Mouse (Mus musculus): ENCODE measurements around the gene Sec24c.
A peak's percentile ranks its signal among the peaks of the same experiment; 100 is the strongest.
"Not testable (repeated sequence)": the region's sequence is repeated elsewhere in the genome, so short reads cannot be mapped to it uniquely, and the experiment has no call there.

The Sec24c gene

GRCm38 (mm10) chr14:20674064-20674833, at the start of gene Sec24c:
Sec24c (plus strand) TSS chr14:20674308.
- DNase-seq (ENCODE audit: low spot score), result peak; percentile 98

GRCm38 (mm10) chr14:20626447-20626846, 47.7 kb upstream of the Sec24c start:
- DNase-seq (ENCODE audit: low spot score), result no peak

GRCm38 (mm10) chr14:20626971-20627370, 47.1 kb upstream of the Sec24c start:
- DNase-seq (ENCODE audit: low spot score), result no peak

- peak; percentile 65 for DNase-seq (ENCODE audit: low spot score)
These were observed 42.9 kb upstream of the Sec24c start for GRCm38 (mm10) chr14:20631253-20631652.

- peak; percentile 42 for DNase-seq (ENCODE audit: low spot score)
These were observed 38.6 kb upstream of the Sec24c start for GRCm38 (mm10) chr14:20635546-20635945.

- not testable (repeated sequence) for DNase-seq (ENCODE audit: low spot score)
These were observed 37.1 kb upstream of the Sec24c start for GRCm38 (mm10) chr14:20636968-20637367.

GRCm38 (mm10) chr14:20637818-20638574, 36.1 kb upstream of the Sec24c start:
- no peak for DNase-seq (ENCODE audit: low spot score)

- no peak for DNase-seq (ENCODE audit: low spot score)
These were observed 35.4 kb upstream of the Sec24c start for GRCm38 (mm10) chr14:20638702-20639101.

GRCm38 (mm10) chr14:20639918-20640619, 34.0 kb upstream of the Sec24c start:
- DNase-seq (ENCODE audit: low spot score), result no peak

GRCm38 (mm10) chr14:20640644-20641437, 33.3 kb upstream of the Sec24c start, which contains the start of gene Usp54:
Usp54 (minus strand) TSS chr14:20641063.
- peak; percentile 99 for DNase-seq (ENCODE audit: low spot score)

GRCm38 (mm10) chr14:20641438-20641875, 32.7 kb upstream of the Sec24c start:
- no peak for DNase-seq (ENCODE audit: low spot score)

GRCm38 (mm10) chr14:20645547-20645946, 28.6 kb upstream of the Sec24c start:
- no peak for DNase-seq (ENCODE audit: low spot score)

- DNase-seq (ENCODE audit: low spot score), result no peak
These were observed 27.7 kb upstream of the Sec24c start for GRCm38 (mm10) chr14:20646381-20646780.

GRCm38 (mm10) chr14:20651000-20651399, 23.1 kb upstream of the Sec24c start:
- DNase-seq (ENCODE audit: low spot score), result no peak

GRCm38 (mm10) chr14:20651722-20652256, 22.3 kb upstream of the Sec24c start:
- DNase-seq (ENCODE audit: low spot score), result no peak

- DNase-seq (ENCODE audit: low spot score), result no peak
These were observed 19.3 kb upstream of the Sec24c start for GRCm38 (mm10) chr14:20654690-20655421.

- no peak for DNase-seq (ENCODE audit: low spot score)
These were observed 18.4 kb upstream of the Sec24c start for GRCm38 (mm10) chr14:20655731-20656130.

- DNase-seq (ENCODE audit: low spot score), result no peak
These were observed 17.7 kb upstream of the Sec24c start, which contains the start of gene Myoz1 for GRCm38 (mm10) chr14:20656361-20656760. Myoz1 (minus strand) TSS chr14:20656540.

GRCm38 (mm10) chr14:20658326-20658725, 15.8 kb upstream of the Sec24c start:
- peak; percentile 70 for DNase-seq (ENCODE audit: low spot score)

GRCm38 (mm10) chr14:20658902-20659301, 15.2 kb upstream of the Sec24c start:
- no peak for DNase-seq (ENCODE audit: low spot score)

- no peak for DNase-seq (ENCODE audit: low spot score)
These were observed 14.4 kb upstream of the Sec24c start for GRCm38 (mm10) chr14:20659687-20660086.
